Mouse (Mus musculus): ENCODE data around the gene Asah2.

GRCm38 (mm10) chr19:32118496-32118895 lies 10.5 kb upstream of the Asah2 start:
- TF ChIP-seq CTCF (IDR thresholded peaks at IDR 0.05; ENCODE audit: low read depth) = no peak
- TF ChIP-seq EP300 (IDR thresholded peaks at IDR 0.05; ENCODE audit: low read depth) = no peak

Data from heart, postnatal 0 days (tissue).